Comparison of ENCODE assay signal across 29 mouse cellular contexts in genomic region chr3:151748514-151748913, GRCm38 (mm10). TPM values are rescaled to one million over a fixed set of nuclear protein-coding genes. Genes with fewer than 3 reads are reported as not detected.
"Had no signal": no experiment of that assay in that cellular context is flagged by ENCODE, and none has a peak within 500 bp of the region (broad histone marks: within the 10 kb centered on the region; RNA-seq: fewer than 3 reads in every experiment).

No protein-coding gene starts in this region.

- H3K36me3 ChIP-seq: kidney, embryonic 15.5 days; limb, embryonic 12.5 days; limb, embryonic 15.5 days; liver, embryonic 15.5 days; midbrain, embryonic 10.5 days had no signal

- H3K4me3 ChIP-seq: kidney, embryonic 15.5 days; left cerebral cortex, adult 2 months; limb, embryonic 12.5 days; limb, embryonic 15.5 days; liver, embryonic 15.5 days; megakaryocyte, embryonic 14.5 days; midbrain, embryonic 10.5 days had no signal

- H3K9ac ChIP-seq: kidney, embryonic 15.5 days; limb, embryonic 12.5 days; limb, embryonic 15.5 days; liver, embryonic 15.5 days; lung, embryonic 14.5 days had no signal

- H3K9me3 ChIP-seq: kidney, embryonic 15.5 days; limb, embryonic 12.5 days; limb, embryonic 15.5 days; liver, embryonic 15.5 days; midbrain, embryonic 10.5 days had no signal

- H3K4me2 ChIP-seq: kidney, embryonic 15.5 days; limb, embryonic 12.5 days; limb, embryonic 15.5 days; liver, embryonic 11.5 days; liver, embryonic 15.5 days; lung, embryonic 14.5 days had no signal

- H3K27me3 ChIP-seq: kidney, embryonic 15.5 days; limb, embryonic 12.5 days; limb, embryonic 15.5 days; liver, embryonic 15.5 days; megakaryocyte, embryonic 14.5 days had no signal

- H3K4me1 ChIP-seq: kidney, embryonic 15.5 days; limb, embryonic 12.5 days; limb, embryonic 15.5 days; liver, embryonic 15.5 days; megakaryocyte, embryonic 14.5 days; midbrain, embryonic 10.5 days had no signal

- DNase-seq: kidney, adult 18-20 months; kidney, postnatal 14 days; layer of hippocampus, postnatal 36 days; lung, embryonic 14.5 days; lung, postnatal 10 days; lung, postnatal 36 days; midbrain, embryonic 14.5 days; thymus, adult 18-20 months; thymus, postnatal 36 days had no signal

- H3K27ac ChIP-seq: kidney, embryonic 15.5 days; left cerebral cortex, adult 2 months; limb, embryonic 12.5 days; limb, embryonic 15.5 days; liver, embryonic 15.5 days; midbrain, embryonic 10.5 days had no signal

RNA-seq across cellular contexts. Expression of gene Ifi44, which starts 1.2 kb away (rescaled TPM):
- total RNA-seq: left cerebral cortex, adult 2 months; left cerebral cortex, postnatal 10 days; left cerebral cortex, postnatal 36 days had no signal
- polyA plus RNA-seq: liver, embryonic 11.5 days; midbrain, embryonic 10.5 days; neural tube, embryonic 11.5 days had no signal

RNA-seq across cellular contexts. Expression of gene Ifi44l, which starts 14.2 kb away (rescaled TPM):
- total RNA-seq: layer of hippocampus, adult 8-10 months; layer of hippocampus, postnatal 10 days; layer of hippocampus, postnatal 36 days; left cerebral cortex, adult 2 months; left cerebral cortex, postnatal 10 days; left cerebral cortex, postnatal 36 days; midbrain, postnatal 0 days had no signal
- polyA plus RNA-seq: intestine, embryonic 14.5 days; kidney, embryonic 15.5 days; limb, embryonic 12.5 days; limb, embryonic 15.5 days; liver, embryonic 11.5 days; liver, embryonic 15.5 days; lung, embryonic 14.5 days; midbrain, embryonic 10.5 days; midbrain, embryonic 14.5 days; midbrain, postnatal 0 days; neural tube, embryonic 11.5 days; small intestine, adult 2 months; spleen, adult 2 months; stomach, embryonic 16.5 days; testis, adult 2 months; urinary bladder, adult 2 months had no signal
